Mouse (Mus musculus) embryo, embryonic 9.5 days (tissue): ENCODE measurements around the gene Opn4.

ENCODE experiments used
- DNase-seq: peaks from one replicate; pipeline ENCODE4 v3.0.0-alpha.2; 2017; ENCODE audit errors: extremely low spot score

The Opn4 gene

DNA sequence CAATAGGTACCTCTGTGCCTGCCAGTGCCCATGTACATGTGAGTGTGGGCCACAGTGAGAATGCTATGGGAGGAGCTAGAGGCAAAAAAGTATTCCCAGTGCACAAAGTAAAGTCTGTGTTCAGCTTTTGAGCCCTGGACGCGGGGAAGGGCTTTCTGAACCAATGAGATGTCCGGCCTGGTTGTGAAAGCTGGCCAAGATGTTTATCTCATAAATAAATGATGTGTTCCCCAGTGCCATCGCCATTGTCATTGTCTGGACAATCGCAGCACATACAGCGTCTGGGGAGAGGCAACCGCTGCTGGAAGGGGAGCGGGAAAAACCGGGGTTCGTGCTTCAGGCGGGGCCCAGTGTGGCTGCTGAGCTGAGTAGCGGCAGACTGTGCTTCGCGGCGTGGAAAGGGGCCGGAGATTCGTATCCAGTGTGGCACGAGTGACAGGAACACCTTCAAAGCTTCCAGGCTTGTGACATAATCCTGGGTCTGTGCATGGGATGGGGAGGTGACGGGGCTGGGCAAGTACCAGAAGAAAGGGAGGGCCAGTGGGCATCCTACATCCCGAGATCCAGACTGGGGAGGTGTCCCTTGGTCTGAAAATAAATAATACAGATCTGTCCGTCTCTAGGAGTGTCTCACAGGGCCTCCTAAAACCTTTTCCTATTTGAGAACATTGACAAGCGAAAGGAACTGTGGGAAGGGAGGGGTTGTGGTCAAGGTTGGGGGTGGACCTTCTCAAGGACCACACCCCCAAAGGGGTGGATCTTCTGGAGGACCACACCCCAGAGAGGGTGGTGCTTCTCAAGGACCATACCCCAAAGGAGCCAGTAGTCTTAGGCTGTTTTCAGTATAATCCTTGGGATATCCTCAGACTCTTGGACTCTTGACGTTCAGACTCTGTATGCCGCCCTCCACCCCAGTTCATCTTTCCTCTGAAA, 8.9 kb downstream of the Opn4 start:
- DNase-seq = no peak

DNA sequence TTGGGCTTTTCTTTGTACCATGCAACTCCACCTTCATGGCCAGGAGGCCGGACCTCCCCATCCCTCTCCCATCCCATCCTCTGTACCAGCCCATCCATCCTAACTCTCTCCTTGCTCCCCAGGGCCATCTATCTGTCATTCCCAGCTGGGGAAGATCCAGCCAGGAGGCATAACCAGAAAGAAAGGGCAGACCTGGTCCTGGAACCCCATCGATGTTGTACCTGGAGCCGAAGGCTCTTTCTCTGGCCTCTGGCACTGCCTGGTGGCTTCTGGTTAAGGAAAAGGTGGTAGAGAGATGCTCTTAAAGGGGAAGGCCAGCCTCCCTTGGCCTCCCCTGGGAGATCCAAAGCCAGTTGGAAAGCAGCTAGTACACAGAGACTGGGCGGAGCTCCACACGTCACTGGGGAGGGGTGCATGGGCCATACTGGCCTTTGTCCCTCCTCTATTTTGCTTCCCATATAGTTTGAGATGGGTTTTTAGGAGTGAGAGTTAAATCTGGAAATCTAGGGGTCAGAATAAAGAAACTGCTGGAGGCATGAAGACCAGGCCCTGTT, 9.8 kb downstream of the Opn4 start:
- no peak for DNase-seq

DNA sequence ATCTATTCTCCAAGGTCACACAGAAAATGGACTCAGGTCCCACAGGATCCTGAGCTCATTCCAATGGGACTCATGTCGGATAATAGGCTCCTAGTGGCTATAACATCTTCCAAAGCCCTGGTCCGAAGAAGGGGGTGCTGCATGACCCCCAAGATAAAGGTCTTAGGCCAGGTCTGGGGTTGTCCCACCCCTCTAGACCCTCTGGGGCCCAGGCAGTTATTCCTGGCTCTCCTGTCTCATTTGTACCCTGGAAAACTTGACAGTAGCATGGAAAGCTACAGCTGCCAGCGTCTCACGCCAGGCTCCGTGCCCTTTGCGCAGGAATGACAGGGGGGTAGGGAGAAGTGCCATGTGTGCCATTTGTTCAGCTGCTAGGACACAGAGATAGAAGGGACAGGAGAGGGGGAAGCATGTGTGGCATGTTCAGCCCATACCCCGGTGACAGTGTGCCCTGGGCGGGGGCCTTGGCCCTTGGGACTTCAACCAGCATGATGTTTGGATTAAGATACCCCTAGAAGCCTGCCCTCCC, 10.7 kb downstream of the Opn4 start:
- DNase-seq = no peak

- DNase-seq = no peak
Observed at GRCm38 (mm10) chr14:34588498-34588897, 11.4 kb downstream of the Opn4 start, which contains the start of gene Ldb3. Gene Ldb3 (minus strand): TSS chr14:34588682.

DNA sequence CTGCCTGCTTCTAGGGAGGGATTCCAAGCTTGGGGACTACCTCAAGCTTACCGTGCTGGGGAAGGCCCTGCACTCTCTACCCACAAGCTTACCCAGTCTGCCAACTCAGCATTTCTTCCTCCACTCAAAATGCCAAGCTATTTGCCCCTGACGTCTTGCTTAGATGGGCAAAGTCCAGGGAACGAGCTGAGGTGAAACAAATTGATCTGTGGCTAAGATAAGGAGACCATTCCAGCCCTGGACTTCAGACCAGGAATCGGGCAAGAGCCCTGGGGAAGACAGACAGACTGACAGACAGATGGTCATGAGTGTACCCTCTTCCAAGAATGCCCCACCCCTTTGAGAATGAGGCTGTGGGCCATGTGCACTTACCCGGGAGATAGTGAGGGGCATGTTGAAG, 11.9 kb downstream of the Opn4 start:
- no peak for DNase-seq

DNA sequence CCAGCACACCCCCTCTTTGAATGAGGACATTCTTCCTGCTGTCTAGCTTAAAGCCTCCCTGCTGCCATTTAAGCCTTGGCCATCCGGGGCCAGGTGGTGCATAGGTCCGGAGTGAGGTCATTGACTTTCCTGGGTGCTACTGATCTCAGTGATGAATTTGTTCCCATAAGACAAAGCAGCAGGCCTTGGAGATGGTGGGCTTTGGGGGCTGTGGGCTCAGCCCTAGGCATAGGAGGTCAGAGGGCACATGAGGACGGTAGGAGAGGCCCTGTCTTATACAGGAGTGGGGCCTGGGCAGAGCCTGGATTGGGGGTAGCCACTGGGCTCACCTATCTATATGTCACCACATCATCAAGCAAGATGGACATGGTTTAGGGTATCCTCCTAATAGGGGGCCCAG, 13.1 kb downstream of the Opn4 start:
- DNase-seq = no peak

DNA sequence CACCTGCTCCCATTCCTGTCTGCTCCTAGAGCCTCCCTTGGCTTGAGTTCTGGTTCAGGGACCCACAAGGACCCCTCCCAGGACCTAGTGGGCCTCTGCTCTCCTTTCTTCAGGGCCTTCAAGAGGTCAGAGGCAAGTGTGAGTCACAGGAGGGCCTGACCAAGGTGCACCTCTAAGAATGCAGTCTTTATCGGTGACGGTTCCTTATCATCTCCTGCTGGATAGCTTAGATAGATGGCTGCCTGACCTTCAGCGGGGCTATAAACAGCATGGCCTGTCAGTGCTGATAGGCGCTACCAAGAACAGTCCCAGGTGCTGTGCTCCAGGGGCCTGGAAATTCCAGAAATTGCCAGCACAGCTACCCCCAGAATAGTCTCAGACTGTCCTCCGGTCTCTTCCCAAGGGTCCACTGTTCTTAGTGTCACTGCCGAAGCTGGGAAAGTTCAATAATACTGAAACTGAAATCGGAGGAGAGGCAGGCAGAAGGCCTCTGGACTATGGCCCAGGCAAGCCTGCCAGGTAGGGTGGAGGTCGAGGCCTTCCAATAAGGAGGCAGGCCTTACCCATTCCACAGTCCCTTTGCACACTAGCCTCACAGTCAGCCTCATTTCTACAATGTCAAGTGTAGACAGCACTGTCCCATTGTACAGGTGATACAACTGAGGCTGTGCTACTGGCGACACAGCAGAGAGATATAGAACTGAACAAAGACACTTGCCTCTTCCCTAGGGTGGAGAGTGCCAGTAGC, 14.4 kb downstream of the Opn4 start:
- DNase-seq = no peak

DNA sequence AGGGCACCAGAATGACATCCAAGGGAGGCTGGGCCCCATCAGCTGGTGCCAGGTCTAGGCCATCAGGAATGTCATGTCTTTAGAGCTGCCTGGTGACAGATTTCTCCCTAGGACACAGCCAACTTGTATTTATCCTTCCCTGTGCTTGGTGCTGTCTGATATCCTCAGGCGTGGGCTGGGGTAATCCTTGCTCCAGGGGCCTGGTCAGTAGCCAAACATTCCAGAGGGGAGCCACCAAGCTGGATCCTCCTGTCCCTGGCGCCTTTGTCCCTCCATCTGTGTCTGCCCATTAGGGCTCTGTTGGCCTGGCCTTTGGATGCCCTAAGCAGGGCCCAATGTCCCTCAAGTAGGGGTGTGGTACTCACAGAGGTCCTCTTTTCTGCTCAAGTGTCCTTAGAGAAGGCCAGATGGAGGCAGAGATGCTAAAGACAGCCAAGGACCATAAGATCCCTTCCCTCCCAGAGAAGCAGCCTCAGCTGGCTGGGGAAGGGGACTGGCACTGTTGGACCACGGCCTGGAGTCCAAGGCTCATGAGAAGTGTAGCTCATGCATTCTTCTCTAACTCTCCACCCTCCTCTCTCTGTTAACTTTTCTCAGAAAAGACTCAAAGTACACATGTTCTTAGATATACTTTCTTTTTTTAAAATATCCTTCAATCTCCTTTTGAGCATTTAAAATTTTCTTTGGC, 17.1 kb downstream of the Opn4 start:
- DNase-seq = no peak

DNA sequence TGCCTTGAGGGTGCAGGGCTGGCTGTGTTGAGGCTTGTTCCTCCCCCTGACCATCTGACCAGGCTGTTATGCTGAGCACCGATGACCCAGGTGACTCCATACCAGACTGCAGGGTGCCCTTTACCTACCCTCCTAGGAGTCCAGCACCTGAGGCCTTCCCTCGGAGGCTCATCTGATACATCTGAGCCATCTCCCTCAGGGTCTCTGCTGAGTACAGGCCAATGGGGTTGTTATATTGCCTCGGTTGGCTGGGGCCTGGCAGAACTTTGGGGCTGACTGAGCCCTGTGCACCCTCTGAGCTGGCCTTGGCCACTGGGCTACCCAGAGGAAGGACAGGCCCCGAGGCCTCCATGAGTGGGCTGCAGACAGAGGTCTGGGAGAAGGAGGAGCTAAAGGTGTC, 23.1 kb downstream of the Opn4 start:
- no peak for DNase-seq

- no peak for DNase-seq
Observed at GRCm38 (mm10) chr14:34574068-34574467, 25.9 kb downstream of the Opn4 start.

DNA sequence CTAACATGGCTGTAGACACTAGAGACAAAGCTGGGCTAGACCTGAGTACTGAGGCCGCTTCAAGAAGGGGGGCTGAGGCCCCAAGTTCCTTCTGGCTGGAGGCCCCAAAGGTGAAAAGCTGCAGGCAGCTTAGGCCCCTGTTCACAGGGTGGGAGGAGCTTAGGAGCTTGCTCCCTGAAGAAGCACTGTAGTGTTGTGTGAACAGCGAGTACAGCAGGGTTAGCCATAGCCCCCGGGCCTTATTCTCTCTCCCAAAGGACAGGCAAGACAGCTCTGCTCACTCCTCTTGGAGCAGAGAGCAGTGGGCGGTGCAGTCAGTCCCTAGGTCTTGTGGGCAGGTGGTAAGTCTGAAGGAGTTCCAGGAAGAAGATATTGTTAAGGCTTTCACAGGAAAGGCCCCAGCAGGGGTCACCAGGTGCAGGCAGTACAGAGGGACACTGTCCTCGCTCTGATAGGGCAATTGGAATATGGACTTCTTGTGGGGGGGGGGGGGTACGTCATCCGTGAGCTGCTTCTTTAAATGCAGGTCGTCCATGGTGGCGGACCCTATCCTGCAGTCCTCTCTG, 26.5 kb downstream of the Opn4 start:
- DNase-seq = no peak

DNA sequence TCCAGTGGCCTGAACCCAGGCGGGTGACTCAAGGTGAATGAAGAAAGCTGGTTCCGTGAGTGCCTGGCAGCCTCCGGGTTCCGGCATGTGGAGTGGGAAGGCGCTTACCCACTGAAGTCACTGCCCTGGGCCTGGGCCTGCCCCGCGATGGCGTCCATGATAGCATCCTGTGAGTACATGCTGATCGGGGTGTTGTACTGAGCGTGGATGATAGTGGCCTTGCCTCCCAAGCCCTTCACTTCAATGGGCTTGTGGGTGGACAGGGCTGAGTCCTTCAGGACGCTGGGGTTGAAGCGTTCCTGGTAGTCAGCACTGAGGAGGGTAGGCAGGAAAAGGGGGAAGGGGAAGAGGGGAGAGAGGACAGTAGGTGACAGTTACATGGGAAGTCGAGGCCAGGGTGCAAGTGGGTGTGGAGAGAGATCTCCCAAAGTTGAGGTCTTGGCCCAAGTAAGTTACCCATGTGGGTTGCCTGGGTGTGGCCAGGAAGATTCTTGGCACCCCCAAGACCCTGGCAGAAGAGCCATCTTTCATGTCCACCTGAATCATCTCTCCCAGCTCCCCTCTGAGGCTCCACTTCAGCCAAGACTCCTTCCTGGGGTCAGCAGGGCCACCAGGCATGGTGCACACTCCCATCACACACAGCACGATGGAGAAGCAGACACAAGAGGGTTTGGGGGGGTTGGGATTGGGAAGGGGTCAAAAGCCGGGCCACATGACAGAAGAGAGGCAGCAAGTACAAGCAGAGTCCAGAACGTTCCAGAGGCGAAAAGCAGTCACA, 28.1 kb downstream of the Opn4 start:
- DNase-seq = no peak

DNA sequence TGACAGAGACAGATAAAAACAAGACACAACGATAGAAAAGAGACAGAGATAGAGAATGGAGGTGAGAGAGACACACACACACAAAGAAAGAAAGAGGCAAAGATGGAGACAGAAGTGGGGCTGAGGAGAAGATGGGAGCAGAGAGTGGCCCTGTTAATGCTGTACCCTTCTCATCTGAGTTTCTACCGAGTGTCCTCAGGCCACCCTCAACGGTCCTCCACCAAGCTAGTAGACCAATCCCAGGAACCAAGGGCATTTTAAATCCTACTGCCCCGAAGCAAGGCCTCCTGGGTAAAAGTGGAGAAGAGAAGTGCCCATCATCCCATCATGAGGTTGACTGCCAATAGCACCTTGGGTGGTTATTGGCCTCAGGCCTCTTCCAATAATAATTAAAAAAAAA, 29.0 kb downstream of the Opn4 start:
- DNase-seq = no peak

DNA sequence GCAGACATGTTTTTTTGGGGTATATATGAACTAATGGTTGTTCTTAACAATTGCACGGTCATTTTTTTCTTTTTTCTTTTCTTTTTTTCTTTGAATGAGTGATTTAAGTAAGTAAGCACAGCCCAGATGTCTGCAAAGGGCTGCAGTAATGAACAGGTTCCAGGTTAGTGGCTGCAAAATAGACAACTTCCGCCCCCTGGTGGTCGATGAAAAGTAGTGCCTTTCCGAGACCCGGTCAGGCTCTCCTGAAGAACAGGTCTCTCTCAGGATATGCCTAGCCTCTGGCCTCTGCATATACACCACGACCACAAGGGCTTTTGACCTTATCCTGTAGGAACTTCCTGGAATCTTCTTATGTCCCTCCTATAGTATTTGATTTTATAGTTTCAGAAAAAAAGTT, 29.6 kb downstream of the Opn4 start:
- DNase-seq = peak; percentile 76

DNA sequence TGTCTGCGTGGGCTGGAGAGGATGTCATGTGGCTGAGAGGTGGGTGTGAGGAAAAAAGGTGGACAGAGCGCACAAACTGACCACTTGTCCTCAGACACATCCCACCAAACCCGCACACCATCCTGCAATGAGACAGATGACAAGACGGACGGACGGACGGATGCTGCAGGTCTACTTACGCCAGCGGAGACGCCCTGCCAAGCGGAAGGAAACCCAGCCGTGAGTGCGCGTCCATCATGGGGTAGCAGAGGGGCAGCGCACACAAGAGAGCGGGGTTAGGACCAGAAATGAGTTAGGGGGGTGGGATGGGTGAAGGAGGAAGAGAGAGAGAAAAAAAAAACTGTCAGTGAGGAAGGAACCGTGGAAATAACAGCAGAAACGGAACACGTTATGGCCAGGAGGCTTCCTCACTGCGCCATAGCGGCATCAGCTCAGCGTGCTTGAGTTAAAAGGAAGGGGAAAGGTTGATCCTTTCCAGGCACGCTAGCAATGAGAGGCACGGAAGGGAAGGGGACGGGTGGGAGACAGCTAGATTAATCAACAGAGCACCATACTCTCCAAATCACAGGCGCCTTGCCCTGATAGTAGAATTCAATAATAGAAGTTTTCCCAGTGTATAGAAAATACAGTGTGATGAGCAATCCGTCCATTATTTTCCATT, 30.3 kb downstream of the Opn4 start:
- no peak for DNase-seq

DNA sequence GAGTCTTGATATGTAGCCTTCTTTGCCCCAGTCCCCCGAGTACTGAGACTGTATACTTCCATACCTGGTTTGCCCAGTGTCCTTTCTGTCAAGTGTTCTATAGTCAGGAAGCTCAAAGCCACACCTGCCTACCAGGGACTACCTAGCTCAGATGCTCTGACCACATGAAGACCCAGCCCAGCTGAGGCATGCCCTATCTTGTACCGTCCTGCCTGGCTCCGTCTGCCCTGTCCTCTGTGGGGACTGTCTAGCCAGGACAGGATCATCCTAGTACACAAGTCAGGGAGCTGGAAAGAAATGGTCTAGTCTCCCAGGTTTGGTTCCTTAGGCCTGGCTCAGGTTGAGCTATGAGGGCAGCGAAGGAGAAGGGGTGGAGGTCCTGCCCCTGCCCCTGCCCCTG, 31.3 kb downstream of the Opn4 start:
- DNase-seq = no peak

GRCm38 (mm10) chr14:34567697-34568096, 32.2 kb downstream of the Opn4 start:
- DNase-seq = no peak

- no peak for DNase-seq
Observed at GRCm38 (mm10) chr14:34566530-34566929, 33.4 kb downstream of the Opn4 start.

- no peak for DNase-seq
Observed at GRCm38 (mm10) chr14:34565711-34566110, 34.2 kb downstream of the Opn4 start.

- DNase-seq = no peak
Observed at GRCm38 (mm10) chr14:34564646-34565045, 35.3 kb downstream of the Opn4 start.
